Mouse (Mus musculus) hindbrain, postnatal 0 days (tissue): ENCODE results near the gene Vrk3. TPM values are rescaled to one million over a fixed set of nuclear protein-coding genes. Genes with fewer than 3 reads are reported as not detected.
"Not testable (repeated sequence)": the region's sequence is repeated elsewhere in the genome, so short reads cannot be mapped to it uniquely, and the experiment has no call there.

Experiments used
- ATAC-seq: fragments of 200-750 bp; cut with Nextera tagmentation; 2 replicates; pipeline ENCODE4 v1.8.0; 2017; ENCODE audit warnings: mild to moderate bottlenecking, moderate TSS enrichment, moderate library complexity
- DNase-seq: peaks from one replicate; pipeline ENCODE4 v3.0.0-alpha.2; 2015; ENCODE audit warnings: low spot score
- H3K27ac ChIP-seq: fragments of 300-500 bp; sonication (generic); 2 replicates; pipeline ENCODE4 v1.5.1; 2014; ENCODE audit warnings: mild to moderate bottlenecking
- H3K27me3 ChIP-seq: fragments of 300-500 bp; sonication (generic); 2 replicates; pipeline ENCODE4 v1.6.1; 2014; ENCODE audit warnings: low read length, mixed read lengths; ENCODE audit not compliant: insufficient read depth
- H3K36me3 ChIP-seq: fragments of 300-500 bp; sonication (generic); 2 replicates; pipeline ENCODE4 v1.6.1; 2014; ENCODE audit warnings: low read length, mixed read lengths; ENCODE audit not compliant: insufficient read depth
- H3K4me1 ChIP-seq: fragments of 300-500 bp; sonication (generic); 2 replicates; pipeline ENCODE4 v1.6.1; 2014; ENCODE audit warnings: antibody characterized with exemption, low read length, mixed read lengths; ENCODE audit not compliant: insufficient read depth
- H3K4me2 ChIP-seq: fragments of 300-500 bp; sonication (generic); 2 replicates; pipeline ENCODE4 v1.6.1; 2014; ENCODE audit warnings: low read depth, mild to moderate bottlenecking, low read length, moderate library complexity, mixed read lengths
- H3K4me3 ChIP-seq: fragments of 300-500 bp; sonication (generic); 2 replicates; pipeline ENCODE4 v1.5.1; 2014; ENCODE audit warnings: low read length
- H3K9ac ChIP-seq: fragments of 300-500 bp; sonication (generic); replicated peaks from 2 replicates; pipeline ENCODE4 v1.6.1; 2014; ENCODE audit warnings: mild to moderate bottlenecking, low read length, moderate library complexity, mixed read lengths
- H3K9me3 ChIP-seq: fragments of 300-500 bp; sonication (generic); 2 replicates; pipeline ENCODE4 v1.6.1; 2016; ENCODE audit warnings: low read length, mixed read lengths
- CTCF ChIP-seq: IDR thresholded peaks from 2 replicates; pipeline ENCODE4 v1.5.1; 2016; ENCODE audit warnings: antibody characterized with exemption, control low read depth, low read depth
- WGBS: fragments of 180-500 bp; shearing (Covaris S2); extraction: QIAGEN DNeasy Blood & Tissue Kit; methylation state at CpG from one replicate; pipeline ENCODE4 v1.1.7; 2014; 5-methylcytosine and 5-hydroxymethylcytosine counted together
- polyA plus RNA-seq: library from polyadenylated mRNA; unstranded; fragments of >200 nt; fragmentation: Nextera tagmentation; extraction: Ambion mirVana; gene quantifications from 2 replicates; pipeline ENCODE4 v1.2.1, GENCODE M21; 2015
- total RNA-seq: library from RNA; depleted of rRNA; stranded (reverse); fragments of >200 nt; gene quantifications from 2 replicates; pipeline ENCODE4 v1.2.3, GENCODE M21; 2014

The Vrk3 gene
- total and polyA plus RNA-seq, 2 experiments from 2014 or later = 25.3 to 28.2 TPM

DNA sequence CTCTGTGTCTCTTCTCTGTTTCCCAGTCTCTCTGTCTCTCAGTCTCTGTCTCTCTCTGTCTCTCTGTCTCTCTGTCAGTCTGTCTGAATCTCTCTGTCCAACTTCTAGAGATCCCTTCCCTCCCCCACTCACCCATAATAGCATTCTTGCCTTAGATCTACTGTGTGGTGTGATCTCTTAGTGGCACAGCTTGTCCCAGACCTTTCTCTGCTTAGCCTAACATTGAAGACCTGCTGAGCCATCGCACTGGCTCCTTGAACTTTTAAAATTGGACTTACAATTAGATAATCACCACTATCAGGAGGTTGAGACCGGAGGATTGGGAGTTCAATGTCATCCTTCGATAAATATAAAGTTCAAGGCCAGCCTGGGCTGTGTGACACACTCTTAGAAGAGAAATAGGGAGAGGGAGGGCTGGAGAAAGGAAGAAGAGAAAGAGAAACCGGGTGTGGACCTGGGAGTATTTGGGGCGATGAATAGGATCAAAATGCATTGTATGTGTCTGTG is 41.0 kb upstream of the Vrk3 start:
- Histone ChIP-seq H3K9me3 (no peaks in the 10 kb centered on the region), H3K4me2 (no peak overlapping the region), H3K27ac (no peak overlapping the region), H3K27me3 (no peaks in the 10 kb centered on the region), H3K4me3 (no peak overlapping the region), H3K9ac (no peak overlapping the region), H3K4me1 (no peaks in the 10 kb centered on the region), H3K36me3 (no peaks in the 10 kb centered on the region)
- WGBS = 93% methylated on average over 5 of the region's 5 CpGs
- no peak for DNase-seq
- ATAC-seq = no peak
- TF ChIP-seq CTCF = no peak

DNA sequence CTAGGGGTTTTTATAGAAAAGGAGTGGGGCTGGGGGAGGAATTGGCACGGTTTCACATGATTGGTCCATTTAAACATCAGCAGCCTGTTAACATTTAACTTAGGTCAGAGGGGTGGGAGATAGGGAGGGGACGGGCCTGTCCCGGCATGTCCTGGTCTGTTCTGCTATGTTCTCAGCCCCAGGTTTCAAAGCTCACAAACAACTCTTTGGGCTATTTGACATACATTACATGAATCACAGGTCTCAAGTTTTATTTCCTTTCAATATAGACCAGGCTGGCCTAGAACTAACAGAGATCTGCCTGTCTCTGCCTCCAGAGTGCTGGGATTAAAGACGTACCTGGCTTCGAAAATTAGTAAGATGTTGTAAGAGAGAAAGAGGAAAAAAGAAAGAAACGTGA is 40.1 kb upstream of the Vrk3 start:
- H3K4me1 ChIP-seq, H3K27me3 ChIP-seq, ATAC-seq, H3K9me3 ChIP-seq, H3K4me2 ChIP-seq, H3K27ac ChIP-seq, DNase-seq, H3K9ac ChIP-seq, H3K36me3 ChIP-seq, H3K4me3 ChIP-seq: not testable (repeated sequence)
- 90% methylated on average over 5 of the region's 6 CpGs for WGBS

DNA sequence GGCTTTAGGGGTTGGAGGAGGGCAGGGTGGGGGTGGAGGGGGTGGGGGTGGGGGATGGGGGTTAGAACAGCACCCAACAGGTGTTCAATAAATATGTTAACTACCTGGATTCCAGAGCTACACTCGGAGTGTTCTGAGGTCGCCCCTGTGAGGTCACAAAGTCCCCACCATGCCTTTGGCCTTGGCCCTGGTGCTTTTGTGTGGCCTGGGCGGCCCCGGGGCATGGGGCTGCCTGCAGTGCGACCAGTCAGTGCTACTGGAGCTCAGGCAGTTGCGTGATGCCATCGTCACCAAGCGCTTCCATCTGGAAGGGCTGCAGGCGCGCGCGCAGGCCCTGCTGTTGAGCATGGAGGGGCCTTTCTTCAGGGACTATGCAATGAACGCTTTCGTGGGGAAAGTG is 39.6 kb upstream of the Vrk3 start, which contains the start of gene Izumo2:
Gene Izumo2, plus strand, starts transcription at position 169 of the 400 bp plus-strand sequence.
- no peak within 1 kb of the TSS for H3K27ac ChIP-seq
- 72% methylated on average over 14 of the region's 14 CpGs for WGBS
- H3K4me3 ChIP-seq = no peak within 1 kb of the TSS
- no peak within 1 kb of the TSS for H3K4me2 ChIP-seq
- H3K9ac ChIP-seq = no peak within 1 kb of the TSS
- TF ChIP-seq CTCF = no peak
- H3K4me1 ChIP-seq = no peaks in the 10 kb centered on the region
- DNase-seq (no peak), ATAC-seq (no peak)
- no peaks in the 10 kb centered on the region for H3K36me3 ChIP-seq
- no peaks in the 10 kb centered on the region for H3K9me3 ChIP-seq
- H3K27me3 ChIP-seq = no peaks in the 10 kb centered on the region

DNA sequence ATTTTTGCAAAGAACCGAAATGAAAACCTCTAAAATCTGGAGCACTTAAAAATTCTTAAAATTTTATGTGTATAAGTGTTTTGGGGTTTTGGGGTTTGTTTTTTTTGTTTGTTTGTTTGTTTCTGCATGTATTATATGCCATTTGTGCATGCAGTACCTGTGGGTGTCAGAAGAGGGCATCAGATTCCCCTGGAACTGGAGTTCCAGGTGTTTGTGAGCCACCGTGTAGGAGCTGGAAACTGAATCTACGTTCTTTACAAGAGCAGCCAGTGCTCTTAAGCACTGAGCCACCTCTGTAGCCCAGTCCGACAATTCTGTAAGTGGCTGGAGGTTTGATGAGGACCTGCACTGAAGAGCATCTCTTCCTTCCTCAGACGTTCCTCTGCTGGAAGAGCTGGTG is 38.3 kb upstream of the Vrk3 start:
- DNase-seq (no peak), ATAC-seq (no peak)
- Histone ChIP-seq H3K27me3 (no peaks in the 10 kb centered on the region), H3K27ac (no peak overlapping the region), H3K4me3 (no peak overlapping the region), H3K36me3 (no peaks in the 10 kb centered on the region), H3K9me3 (no peaks in the 10 kb centered on the region), H3K4me1 (no peaks in the 10 kb centered on the region), H3K9ac (no peak overlapping the region), H3K4me2 (no peak overlapping the region)
- WGBS = 86% methylated on average over 5 of the region's 5 CpGs
- no peak for TF ChIP-seq CTCF

DNA sequence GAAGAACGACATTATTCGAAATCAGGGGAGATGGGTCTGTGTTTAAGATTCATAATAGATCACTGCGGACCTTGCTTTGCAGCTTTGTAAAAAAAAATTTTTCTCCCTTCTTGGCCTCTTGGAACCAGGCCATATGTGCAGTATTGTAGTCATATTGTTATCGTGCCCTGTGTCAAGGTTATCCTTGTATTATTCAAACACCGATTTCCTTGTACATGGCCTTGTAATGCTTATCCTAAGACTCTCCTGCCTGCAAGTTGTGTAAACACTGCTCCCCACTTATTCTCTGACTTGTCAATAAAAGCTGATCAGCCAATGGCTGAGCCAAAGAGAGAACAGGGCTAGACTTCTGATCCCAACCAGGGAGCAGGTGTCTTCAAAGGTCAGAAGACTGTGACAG is 26.2 kb upstream of the Vrk3 start:
- WGBS = 81% methylated on average over 5 of the region's 5 CpGs

DNA sequence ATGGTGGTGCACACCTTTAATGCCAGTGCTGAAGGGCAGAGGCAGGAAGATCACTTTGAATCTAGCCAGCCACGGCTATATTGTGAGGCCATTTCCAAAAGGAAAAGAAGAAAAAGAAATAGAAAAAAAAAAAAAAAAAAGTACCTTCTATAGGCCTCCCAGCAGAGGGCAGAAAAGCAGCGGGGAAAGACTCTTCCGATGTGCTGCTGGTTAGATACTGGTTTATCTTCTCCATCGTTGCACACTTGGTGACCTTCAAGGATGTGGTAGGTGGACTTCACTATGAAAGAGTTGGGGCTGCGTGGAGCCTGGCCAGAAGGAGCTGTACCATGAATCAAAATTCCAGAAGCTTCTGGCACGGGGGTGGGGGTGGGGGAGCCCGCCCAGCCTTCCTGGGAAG is 23.9 kb upstream of the Vrk3 start:
- Histone ChIP-seq H3K9ac (no peak overlapping the region), H3K4me2 (no peak overlapping the region)

More for the DNA sequence above, 26.2 kb upstream of the Vrk3 start:
- no peak overlapping the region for H3K27ac ChIP-seq
- no peaks in the 10 kb centered on the region for H3K36me3 ChIP-seq
- ATAC-seq (no peak), DNase-seq (no peak)
- TF ChIP-seq CTCF = no peak
- H3K4me2 ChIP-seq = no peak overlapping the region
- no peak overlapping the region for H3K9ac ChIP-seq
- no peaks in the 10 kb centered on the region for H3K27me3 ChIP-seq
- no peaks in the 10 kb centered on the region for H3K4me1 ChIP-seq
- H3K9me3 ChIP-seq = no peaks in the 10 kb centered on the region
- no peak overlapping the region for H3K4me3 ChIP-seq

DNA sequence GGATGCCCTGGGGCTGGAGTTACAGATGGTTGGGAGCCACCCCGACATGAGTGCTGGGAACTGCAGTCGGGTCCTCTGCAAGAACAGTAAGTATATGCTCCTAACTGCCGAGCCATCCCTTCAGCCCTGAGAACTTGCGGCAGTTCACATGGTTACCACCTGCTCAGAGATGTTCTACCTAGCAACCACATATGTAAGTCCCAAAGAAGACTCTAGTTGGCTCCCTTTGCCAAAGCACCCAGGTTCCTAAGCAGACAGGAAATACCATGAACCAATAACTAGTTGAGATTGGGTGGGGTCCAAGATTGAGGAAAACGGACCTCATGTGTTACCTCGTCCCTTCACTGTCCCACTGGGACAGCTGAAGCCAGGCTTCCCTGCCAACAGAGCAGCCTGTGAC is 21.9 kb upstream of the Vrk3 start:
- no peaks in the 10 kb centered on the region for H3K9me3 ChIP-seq
- no peak overlapping the region for H3K4me3 ChIP-seq
- no peak overlapping the region for H3K4me2 ChIP-seq
- TF ChIP-seq CTCF = no peak
- no peak overlapping the region for H3K27ac ChIP-seq
- ATAC-seq = peak; percentile 56; the same call in 1 of the 2 replicates
- 74% methylated on average over 6 of the region's 6 CpGs for WGBS
- no peaks in the 10 kb centered on the region for H3K36me3 ChIP-seq
- DNase-seq = peak; percentile 39
- H3K4me1 ChIP-seq = no peaks in the 10 kb centered on the region
- H3K27me3 ChIP-seq = no peaks in the 10 kb centered on the region
- H3K9ac ChIP-seq = no peak overlapping the region

More for the DNA sequence above, 23.9 kb upstream of the Vrk3 start:
- ATAC-seq (no peak), DNase-seq (peak; percentile 64)
- no peaks in the 10 kb centered on the region for H3K36me3 ChIP-seq
- no peaks in the 10 kb centered on the region for H3K27me3 ChIP-seq
- no peak overlapping the region for H3K4me3 ChIP-seq
- H3K4me1 ChIP-seq = no peaks in the 10 kb centered on the region
- H3K9me3 ChIP-seq = no peaks in the 10 kb centered on the region
- TF ChIP-seq CTCF = peak; percentile 60
- 26% methylated on average over 7 of the region's 7 CpGs for WGBS
- no peak overlapping the region for H3K27ac ChIP-seq
